Mouse (Mus musculus) embryonic facial prominence, embryonic 13.5 days (tissue): ENCODE measurements around the gene Tmem40. TPM values are rescaled to one million over a fixed set of nuclear protein-coding genes. Genes with fewer than 3 reads are reported as not detected.

Experiments
- ATAC-seq: fragments of 200-750 bp; cut with Nextera tagmentation; 2 replicates; pipeline ENCODE4 v1.8.0; 2017; ENCODE audit warnings: low read depth; ENCODE audit not compliant: insufficient number of reproducible peaks, insufficient read depth, low FRiP score, low TSS enrichment
- H3K27ac ChIP-seq: fragments of 300-500 bp; sonication (generic); 2 replicates; pipeline ENCODE4 v1.5.1; 2015; ENCODE audit warnings: moderate library complexity, mild to moderate bottlenecking, inconsistent platforms
- H3K27me3 ChIP-seq: fragments of 300-500 bp; sonication (generic); 2 replicates; pipeline ENCODE4 v1.6.1; 2015; ENCODE audit warnings: mild to moderate bottlenecking, inconsistent platforms
- H3K36me3 ChIP-seq: fragments of 300-500 bp; sonication (generic); 2 replicates; pipeline ENCODE4 v1.6.1; 2015; ENCODE audit warnings: mild to moderate bottlenecking, inconsistent platforms
- H3K4me1 ChIP-seq: fragments of 300-500 bp; sonication (generic); 2 replicates; pipeline ENCODE4 v1.6.1; 2015; ENCODE audit warnings: inconsistent platforms
- H3K4me2 ChIP-seq: fragments of 300-500 bp; sonication (generic); 2 replicates; pipeline ENCODE4 v1.6.1; 2015; ENCODE audit warnings: moderate library complexity, mild to moderate bottlenecking, inconsistent platforms
- H3K4me3 ChIP-seq: fragments of 300-500 bp; sonication (generic); 2 replicates; pipeline ENCODE4 v1.5.1; 2015; ENCODE audit warnings: mild to moderate bottlenecking, inconsistent platforms
- H3K9ac ChIP-seq: fragments of 300-500 bp; sonication (generic); 2 replicates; pipeline ENCODE4 v1.6.1; 2015; ENCODE audit warnings: mild to moderate bottlenecking, inconsistent platforms
- H3K9me3 ChIP-seq: fragments of 300-500 bp; sonication (generic); 2 replicates; pipeline ENCODE4 v1.6.1; 2016; ENCODE audit warnings: inconsistent platforms
- WGBS: fragments of 180-500 bp; shearing (Covaris S2); methylation state at CpG from one replicate; pipeline ENCODE4 v1.1.7; 2015; ENCODE audit warnings: mixed read lengths; 5-methylcytosine and 5-hydroxymethylcytosine counted together
- polyA plus RNA-seq: library from polyadenylated mRNA; unstranded; fragments of >200 nt; fragmentation: Nextera tagmentation; extraction: Ambion mirVana; gene quantifications from 2 replicates; pipeline ENCODE4 v1.2.1, GENCODE M21; 2015

Tmem40 gene
- polyA plus RNA-seq, 1 experiment from 2014 or later = 4.2 TPM

DNA sequence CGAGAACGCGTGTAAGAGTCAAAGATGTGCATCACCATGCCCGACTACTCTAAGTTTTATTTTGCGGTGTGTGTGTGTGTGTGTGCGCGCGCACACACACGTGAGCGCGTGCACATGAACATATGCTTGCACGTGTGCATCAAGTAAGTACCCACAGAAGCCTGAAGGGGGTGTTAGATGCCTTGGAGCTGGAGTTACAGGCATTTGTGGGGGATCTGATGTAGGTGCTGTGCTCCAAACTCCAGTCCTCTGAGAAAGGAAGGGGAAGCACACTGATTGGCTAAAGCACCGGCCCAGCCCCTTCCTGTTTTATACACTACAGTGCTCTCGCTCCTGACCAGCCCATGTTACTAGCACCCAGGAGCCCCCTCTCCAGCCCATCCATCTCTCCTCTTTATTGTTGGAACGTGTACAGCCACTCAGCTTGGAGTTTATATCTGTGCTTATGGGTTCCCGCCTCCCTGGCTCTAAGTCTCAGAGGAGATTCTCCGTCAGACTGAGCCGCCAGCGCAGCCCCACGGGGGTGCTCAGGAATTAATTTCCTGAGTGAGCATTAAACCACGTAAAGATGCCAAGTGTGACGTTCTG lies 29.8 kb downstream of the Tmem40 start:
- Histone ChIP-seq H3K27ac (no peak overlapping the region), H3K36me3 (no peaks in the 10 kb centered on the region), H3K4me1 (peaks cover 15% of the 10 kb centered on the region), H3K4me2 (no peak overlapping the region), H3K9ac (no peak overlapping the region), H3K9me3 (peaks cover 2% of the 10 kb centered on the region; the same call in 1 of the 2 replicates), H3K27me3 (no peaks in the 10 kb centered on the region), H3K4me3 (no peak overlapping the region)
- ATAC-seq = no peak
- 80% methylated on average over 22 of the region's 22 CpGs for WGBS

DNA sequence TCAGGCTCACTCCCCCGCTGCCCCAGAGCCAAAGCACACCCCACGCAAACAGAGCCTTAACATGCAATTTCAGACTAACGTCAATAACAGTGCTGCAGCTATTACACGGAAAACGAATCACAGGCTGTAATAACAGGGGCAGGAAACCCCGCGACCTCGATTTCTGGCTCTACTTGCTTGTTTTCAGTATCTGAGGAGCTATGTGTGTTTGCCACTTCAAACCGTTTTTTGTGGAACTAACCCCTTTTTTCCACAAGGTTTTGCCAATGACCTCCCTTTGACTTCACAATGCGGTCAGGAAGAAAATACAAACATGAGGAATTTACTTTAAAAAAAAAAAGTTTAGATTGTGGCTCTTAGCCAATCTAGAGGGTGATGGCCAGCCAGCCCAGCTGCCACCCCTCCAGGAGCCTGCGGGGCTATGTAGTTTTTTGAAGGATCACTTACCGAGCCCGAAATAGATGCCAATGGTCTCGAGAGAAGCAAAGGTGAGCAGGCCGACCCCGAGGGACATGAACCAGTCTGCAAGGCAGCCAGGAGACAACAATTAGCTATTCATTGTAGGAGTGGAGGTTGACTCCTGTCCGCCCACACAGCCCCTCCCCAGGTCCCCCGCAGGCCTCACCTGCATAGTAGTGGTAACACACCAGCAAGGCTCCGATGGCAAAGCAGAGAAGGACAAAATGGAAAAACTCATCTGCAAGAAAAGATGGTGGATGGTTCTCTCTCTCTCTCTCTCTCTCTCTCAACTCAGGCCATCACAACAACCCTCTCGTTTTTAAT lies 31.5 kb downstream of the Tmem40 start:
- Histone ChIP-seq H3K4me3 (peak overlapping the region; percentile 6; the same call in 1 of the 2 replicates), H3K4me2 (peak overlapping the region; percentile 41), H3K27ac (peak overlapping the region; percentile 64), H3K27me3 (no peaks in the 10 kb centered on the region), H3K4me1 (peaks cover 15% of the 10 kb centered on the region), H3K9me3 (peaks cover 6% of the 10 kb centered on the region; the same call in 1 of the 2 replicates), H3K9ac (0 out of 2 replicates have a peak overlapping the region, but pooled peaks have one; percentile 36), H3K36me3 (no peaks in the 10 kb centered on the region)
- 0 out of 2 replicates have a peak, but pooled peaks have one; percentile 30 for ATAC-seq
- WGBS = 43% methylated on average over 20 of the region's 20 CpGs

DNA sequence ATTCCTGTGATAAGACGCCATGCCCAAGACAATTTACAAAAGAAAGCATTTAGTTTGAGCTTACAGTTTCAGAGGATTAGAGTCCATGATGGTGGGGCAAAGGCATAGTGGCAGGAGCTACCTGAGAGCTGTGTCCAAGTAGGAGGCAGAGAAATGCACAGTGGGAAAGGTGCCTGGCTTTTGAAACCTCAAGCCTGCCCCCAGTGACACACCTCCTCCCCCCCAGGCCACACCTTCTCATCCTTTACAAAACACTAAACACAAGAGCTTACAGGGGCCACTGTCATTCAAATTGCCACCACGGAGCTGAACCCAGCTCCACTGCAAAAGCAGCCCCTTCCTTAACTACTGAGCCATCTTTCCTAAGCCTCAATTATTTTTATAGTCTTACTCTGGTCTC lies 34.6 kb downstream of the Tmem40 start:
- Histone ChIP-seq H3K4me1 (peaks cover 15% of the 10 kb centered on the region), H3K36me3 (no peaks in the 10 kb centered on the region), H3K9me3 (peaks cover 6% of the 10 kb centered on the region; the same call in 1 of the 2 replicates), H3K4me3 (no peak overlapping the region), H3K4me2 (no peak overlapping the region), H3K27me3 (no peaks in the 10 kb centered on the region), H3K9ac (no peak overlapping the region), H3K27ac (no peak overlapping the region)
- no peak for ATAC-seq
- WGBS = 54% methylated on average over 2 of the region's 2 CpGs

- Histone ChIP-seq H3K9ac (no peak overlapping the region), H3K36me3 (no peaks in the 10 kb centered on the region), H3K4me2 (no peak overlapping the region), H3K9me3 (peaks cover 6% of the 10 kb centered on the region; the same call in 1 of the 2 replicates), H3K27ac (no peak overlapping the region), H3K4me3 (no peak overlapping the region), H3K27me3 (no peaks in the 10 kb centered on the region), H3K4me1 (peaks cover 15% of the 10 kb centered on the region)
- no peak for ATAC-seq
- WGBS = 88% methylated on average over 1 of the region's 1 CpGs
Measured at GRCm38 (mm10) chr6:115727108-115727507, 35.1 kb downstream of the Tmem40 start.

GRCm38 (mm10) chr6:115722246-115722645 lies 40.0 kb downstream of the Tmem40 start:
- WGBS = 85% methylated on average over 5 of the region's 5 CpGs
- Histone ChIP-seq H3K27ac (no peak overlapping the region), H3K4me2 (no peak overlapping the region), H3K9me3 (0 out of 2 replicates have a peak, but pooled peaks cover 2% of the 10 kb centered on the region), H3K36me3 (no peaks in the 10 kb centered on the region), H3K4me1 (peaks cover 11% of the 10 kb centered on the region), H3K27me3 (no peaks in the 10 kb centered on the region), H3K9ac (no peak overlapping the region), H3K4me3 (no peak overlapping the region)
- ATAC-seq = no peak

DNA sequence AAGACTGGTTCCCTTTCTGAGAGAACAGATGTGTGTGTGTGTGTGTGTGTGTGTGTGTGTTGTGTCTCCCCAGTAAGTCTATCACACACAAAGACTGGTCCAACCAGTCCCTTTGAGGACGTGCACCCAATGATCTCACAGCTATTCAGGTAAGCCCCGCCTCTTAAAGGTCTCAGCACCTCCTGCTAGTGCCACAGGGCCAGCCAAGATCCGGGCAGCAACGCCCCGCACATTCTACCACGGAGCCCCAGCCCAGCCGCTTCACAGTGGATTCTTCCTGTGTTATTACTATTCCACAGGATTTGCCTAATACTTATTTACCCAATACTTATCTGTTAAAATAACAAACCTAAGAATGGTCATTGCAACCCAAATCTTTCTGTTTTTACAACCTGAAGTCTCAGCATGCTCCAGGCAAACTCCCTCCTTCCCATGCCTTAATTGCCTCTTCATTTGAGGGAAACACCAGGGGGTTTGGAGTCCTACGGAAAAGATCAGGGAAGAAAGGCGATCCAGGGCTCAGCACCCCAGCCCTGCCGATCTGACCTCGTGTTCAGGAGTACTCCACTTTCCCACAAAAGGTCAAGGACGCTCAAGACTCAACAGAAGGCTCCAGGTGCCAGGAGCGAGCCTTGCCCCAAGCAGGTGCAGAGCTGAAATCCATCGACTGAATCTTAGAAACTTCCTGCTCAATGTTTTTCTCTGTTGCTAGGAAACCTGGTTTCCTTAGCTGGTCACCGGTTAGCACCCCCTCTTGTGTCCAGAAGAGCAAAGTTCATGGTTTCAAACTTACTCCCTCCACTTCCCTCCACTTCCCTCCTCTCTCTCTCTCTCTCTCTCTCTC lies 44.3 kb downstream of the Tmem40 start:
- H3K9me3 ChIP-seq = no peaks in the 10 kb centered on the region
- peaks cover 14% of the 10 kb centered on the region for H3K4me1 ChIP-seq
- peak overlapping the region; percentile 50 for H3K4me2 ChIP-seq
- 2% methylated on average over 15 of the region's 15 CpGs for WGBS
- H3K27ac ChIP-seq = no peak overlapping the region
- no peaks in the 10 kb centered on the region for H3K27me3 ChIP-seq
- no peaks in the 10 kb centered on the region for H3K36me3 ChIP-seq
- H3K9ac ChIP-seq = 0 out of 2 replicates have a peak overlapping the region, but pooled peaks have one; percentile 40
- peak; percentile 80 for ATAC-seq
- H3K4me3 ChIP-seq = peak overlapping the region; percentile 19

- ATAC-seq = 0 out of 2 replicates have a peak, but pooled peaks have one; percentile 38
- 11% methylated on average over 8 of the region's 8 CpGs for WGBS
- H3K27me3 ChIP-seq = no peaks in the 10 kb centered on the region
- no peaks in the 10 kb centered on the region for H3K36me3 ChIP-seq
- peak overlapping the region; percentile 50 for H3K4me2 ChIP-seq
- no peak overlapping the region for H3K27ac ChIP-seq
- no peak overlapping the region for H3K4me3 ChIP-seq
- peaks cover 14% of the 10 kb centered on the region for H3K4me1 ChIP-seq
- H3K9ac ChIP-seq = peak overlapping the region; percentile 36; the same call in 1 of the 2 replicates
- no peaks in the 10 kb centered on the region for H3K9me3 ChIP-seq
Measured at GRCm38 (mm10) chr6:115717101-115717652, 45.0 kb downstream of the Tmem40 start.

DNA sequence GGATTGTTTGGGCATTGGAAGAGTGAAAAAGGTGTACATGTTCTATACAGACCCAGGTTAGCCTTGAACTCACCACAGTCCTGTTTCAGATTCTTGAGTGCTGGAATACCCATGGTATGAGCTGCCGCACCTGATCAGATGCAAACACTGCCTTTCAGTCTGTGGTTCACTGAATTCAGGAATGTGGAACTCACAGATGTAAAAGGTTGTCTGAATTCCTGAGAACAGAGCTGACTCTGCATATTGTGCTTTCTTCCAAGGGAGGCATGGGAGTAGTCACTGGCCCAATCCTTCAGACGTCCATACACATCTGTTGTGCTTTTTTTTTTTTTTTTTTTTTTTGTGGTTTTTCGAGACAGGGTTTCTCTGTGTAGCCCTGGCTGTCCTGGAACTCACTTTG lies 50.9 kb downstream of the Tmem40 start:
- Histone ChIP-seq H3K4me1 (no peaks in the 10 kb centered on the region), H3K4me2 (no peak overlapping the region), H3K27ac (no peak overlapping the region), H3K9me3 (no peaks in the 10 kb centered on the region), H3K36me3 (no peaks in the 10 kb centered on the region), H3K9ac (no peak overlapping the region), H3K27me3 (no peaks in the 10 kb centered on the region; the same call in 1 of the 2 replicates), H3K4me3 (no peak overlapping the region)
- no peak for ATAC-seq
- WGBS = 71% methylated on average over 2 of the region's 3 CpGs

GRCm38 (mm10) chr6:115702901-115703300 lies 59.3 kb downstream of the Tmem40 start:
- Histone ChIP-seq H3K9ac (no peak overlapping the region), H3K27me3 (no peaks in the 10 kb centered on the region), H3K4me2 (no peak overlapping the region), H3K4me3 (no peak overlapping the region), H3K36me3 (no peaks in the 10 kb centered on the region), H3K4me1 (0 out of 2 replicates have a peak, but pooled peaks cover 3% of the 10 kb centered on the region), H3K9me3 (no peaks in the 10 kb centered on the region), H3K27ac (no peak overlapping the region)
- ATAC-seq = no peak
- WGBS = 81% methylated on average over 5 of the region's 5 CpGs

DNA sequence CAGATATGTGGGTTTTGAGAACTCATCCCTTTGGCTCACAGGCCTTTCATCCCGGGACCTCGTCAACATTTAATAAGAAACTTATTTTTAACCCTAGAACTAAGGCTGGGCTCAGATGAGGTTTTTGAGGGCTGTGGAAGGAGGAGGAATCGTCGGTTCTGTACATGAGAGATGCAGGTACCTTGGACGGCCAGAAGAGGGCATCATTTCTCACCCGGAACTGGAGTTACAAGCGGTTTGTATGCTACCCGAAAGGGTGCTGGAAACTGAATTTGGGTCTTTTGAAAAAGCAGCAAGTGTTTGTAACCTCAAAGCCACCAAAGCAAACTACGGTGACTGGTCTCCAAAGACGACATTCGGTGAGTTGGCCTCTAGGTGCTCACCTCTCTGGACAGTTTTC lies 60.9 kb downstream of the Tmem40 start:
- no peaks in the 10 kb centered on the region for H3K9me3 ChIP-seq
- H3K27ac ChIP-seq = no peak overlapping the region
- 52% methylated on average over 11 of the region's 11 CpGs for WGBS
- H3K4me2 ChIP-seq = no peak overlapping the region
- no peak for ATAC-seq
- no peak overlapping the region for H3K9ac ChIP-seq
- H3K36me3 ChIP-seq = no peaks in the 10 kb centered on the region
- H3K4me1 ChIP-seq = 0 out of 2 replicates have a peak, but pooled peaks cover 6% of the 10 kb centered on the region
- no peak overlapping the region for H3K4me3 ChIP-seq
- H3K27me3 ChIP-seq = no peaks in the 10 kb centered on the region

GRCm38 (mm10) chr6:115700778-115701177 lies 61.4 kb downstream of the Tmem40 start:
- Histone ChIP-seq H3K9me3 (no peaks in the 10 kb centered on the region), H3K27me3 (no peaks in the 10 kb centered on the region), H3K4me3 (no peak overlapping the region), H3K4me1 (0 out of 2 replicates have a peak, but pooled peaks cover 6% of the 10 kb centered on the region), H3K4me2 (no peak overlapping the region), H3K9ac (no peak overlapping the region), H3K36me3 (no peaks in the 10 kb centered on the region), H3K27ac (no peak overlapping the region)
- 86% methylated on average over 1 of the region's 1 CpGs for WGBS
- no peak for ATAC-seq
